Mouse (Mus musculus) urinary bladder, postnatal 25 days (tissue): ENCODE results near the gene Gpr88.
"Not testable (repeated sequence)": the region's sequence is repeated elsewhere in the genome, so short reads cannot be mapped to it uniquely, and the experiment has no call there.

Source experiments
- DNase-seq: peaks from one replicate; pipeline ENCODE4 v3.0.0; 2022; ENCODE audit warnings: low spot score

Gpr88 gene

DNA sequence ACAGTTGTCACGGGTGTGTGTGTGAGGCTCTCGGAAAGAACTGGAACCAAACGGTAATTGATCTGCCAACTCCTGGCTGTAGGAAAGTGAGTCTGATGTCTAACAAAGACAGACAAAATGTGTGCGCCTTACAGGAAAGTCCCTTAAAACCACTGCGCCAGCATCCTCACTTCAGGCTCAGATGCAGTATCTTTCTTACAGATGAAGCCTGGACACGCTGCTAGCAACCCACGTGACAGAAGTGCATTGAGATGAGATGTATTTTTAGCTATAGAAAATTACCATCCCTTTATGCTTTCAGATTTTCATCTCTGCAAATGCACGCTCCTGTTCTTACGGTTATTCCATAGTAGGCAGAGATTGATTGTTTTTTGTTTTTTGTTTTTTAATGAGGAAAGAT, 10.6 kb downstream of the Gpr88 start:
- DNase-seq = no peak

DNA sequence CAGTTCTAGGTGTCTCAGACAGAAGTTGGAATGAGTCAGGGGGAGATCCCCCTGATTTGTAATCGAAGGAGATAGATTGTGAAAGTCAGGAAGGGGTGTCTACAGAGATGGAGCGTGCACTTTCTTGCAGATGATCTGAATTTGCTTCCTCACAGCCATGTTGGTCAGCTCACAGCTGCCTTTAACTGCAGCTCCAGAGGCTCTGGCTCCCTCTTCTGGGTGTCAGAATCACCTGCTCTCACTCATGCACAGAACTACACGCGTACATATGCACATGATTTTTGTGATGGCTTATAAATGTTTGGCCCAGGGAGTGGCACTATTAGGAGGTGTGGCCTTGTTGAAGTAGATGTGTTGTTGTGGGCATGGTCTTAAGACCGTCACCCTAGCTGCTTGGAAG, 15.8 kb downstream of the Gpr88 start:
- no peak for DNase-seq

DNA sequence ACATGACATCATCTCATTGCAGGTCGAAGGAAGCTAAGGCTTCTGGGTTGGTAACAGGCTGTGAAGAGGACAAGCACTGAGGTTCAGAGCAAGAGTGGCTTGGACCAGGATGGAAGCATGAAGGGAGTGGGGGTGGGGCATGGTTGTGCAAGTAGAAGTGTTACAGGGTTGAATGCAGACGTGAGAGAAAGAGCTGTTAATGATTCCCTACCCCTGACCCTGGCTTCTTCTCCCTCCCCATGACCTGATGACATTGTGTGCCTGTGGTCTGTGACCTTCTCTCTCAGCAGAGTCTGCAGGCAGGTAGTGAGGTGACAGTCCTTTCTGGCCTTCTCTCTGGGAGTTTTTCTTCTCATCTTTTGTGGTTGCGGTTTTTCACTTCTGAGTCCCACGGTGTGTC, 16.4 kb downstream of the Gpr88 start:
- no peak for DNase-seq

DNA sequence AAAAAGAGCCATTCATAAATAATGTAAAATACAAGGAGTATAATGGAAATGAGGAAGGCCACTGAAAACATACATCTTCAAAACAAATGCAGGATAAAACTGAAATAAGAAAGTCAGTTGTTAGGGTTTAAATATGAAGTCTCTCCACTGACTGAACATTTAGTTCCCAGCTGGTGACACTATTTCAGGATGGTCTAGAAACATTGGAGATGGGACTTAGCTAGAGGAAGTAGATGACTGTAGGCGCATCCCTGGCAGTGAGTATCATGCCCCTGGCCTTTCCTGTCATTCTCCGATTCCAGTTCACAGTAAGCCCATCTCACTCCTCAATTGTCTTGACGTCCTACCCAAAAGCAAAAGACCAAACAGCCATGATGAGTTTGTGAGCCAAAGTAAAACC, 19.8 kb downstream of the Gpr88 start:
- DNase-seq = no peak

DNA sequence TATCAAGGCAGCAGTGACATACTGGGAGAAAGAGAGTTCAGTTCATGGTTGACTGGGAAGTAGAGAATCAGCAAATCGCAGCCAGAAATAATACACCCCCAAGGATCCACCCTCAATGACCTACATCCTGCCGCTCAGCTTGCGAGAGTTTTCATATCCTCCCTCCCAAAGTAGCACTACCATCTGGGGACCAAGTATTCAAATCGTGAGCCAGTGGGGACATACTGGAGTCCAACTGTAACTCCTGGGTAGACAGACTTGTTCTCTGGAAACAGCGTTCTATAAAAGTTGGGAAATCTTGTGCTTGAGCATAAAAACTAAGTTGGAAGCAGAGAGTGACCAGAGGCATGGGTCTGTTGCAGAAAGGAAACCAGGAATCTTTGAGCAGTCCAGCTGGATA, 20.5 kb downstream of the Gpr88 start:
- DNase-seq = no peak

DNA sequence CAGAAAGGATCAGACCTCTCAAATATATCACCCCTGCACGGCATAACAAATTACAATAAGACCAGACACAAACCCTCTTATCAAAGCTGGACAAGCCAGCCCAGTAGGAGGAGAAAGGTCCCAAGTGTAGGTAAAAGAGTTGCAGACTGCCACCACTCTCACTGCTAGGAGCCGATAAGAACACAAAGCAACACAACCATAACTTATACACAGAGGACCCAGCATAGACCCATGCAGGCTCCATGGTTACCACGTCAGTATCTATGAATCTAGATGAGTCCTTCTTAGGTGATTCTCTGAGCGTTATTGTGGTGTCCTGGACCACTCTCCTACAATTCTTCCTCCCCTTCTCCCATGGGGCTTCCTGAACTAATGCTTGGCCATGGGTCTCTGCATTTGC, 24.0 kb downstream of the Gpr88 start:
- no peak for DNase-seq

DNA sequence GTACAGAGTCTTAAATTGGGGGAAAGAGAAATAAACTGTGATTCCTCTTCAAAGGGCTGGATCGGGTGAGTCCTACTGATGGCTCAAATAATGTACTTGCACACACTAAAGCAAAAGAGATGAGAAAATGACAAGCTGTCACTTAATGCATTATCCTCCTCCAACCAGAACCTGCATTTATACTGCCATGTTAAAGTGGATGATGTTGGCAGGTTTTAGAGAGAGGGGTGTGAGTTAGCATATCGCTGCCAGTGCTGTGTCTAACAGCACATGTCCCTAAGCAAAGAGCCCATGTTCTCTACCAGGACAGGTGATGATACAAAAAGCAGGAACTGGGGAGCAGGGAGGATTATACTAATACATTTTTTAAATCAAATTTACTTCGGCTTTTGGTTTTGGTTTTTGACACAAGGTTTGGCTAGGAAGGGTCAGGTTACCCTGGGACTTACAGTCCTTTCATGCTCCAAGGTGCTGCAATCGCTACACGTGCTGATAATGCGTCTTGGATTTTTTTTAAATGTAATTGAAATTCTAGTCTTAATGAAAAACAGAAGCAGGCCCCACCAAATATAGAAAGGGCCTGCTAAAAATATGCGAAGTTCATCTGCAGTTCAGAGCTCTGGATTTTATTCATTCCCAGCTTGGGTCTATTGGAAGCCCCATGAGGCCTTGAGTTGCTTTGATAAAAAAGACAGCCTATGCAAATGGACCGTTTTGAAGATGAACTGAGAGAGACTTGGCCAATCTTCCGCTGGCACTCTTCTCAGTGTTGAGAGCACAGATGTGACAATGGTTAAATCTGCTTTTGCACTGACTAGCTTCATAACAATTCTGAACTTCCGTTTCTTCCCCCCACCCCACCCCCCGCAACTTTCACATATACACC, 24.7 kb downstream of the Gpr88 start:
- DNase-seq = no peak

DNA sequence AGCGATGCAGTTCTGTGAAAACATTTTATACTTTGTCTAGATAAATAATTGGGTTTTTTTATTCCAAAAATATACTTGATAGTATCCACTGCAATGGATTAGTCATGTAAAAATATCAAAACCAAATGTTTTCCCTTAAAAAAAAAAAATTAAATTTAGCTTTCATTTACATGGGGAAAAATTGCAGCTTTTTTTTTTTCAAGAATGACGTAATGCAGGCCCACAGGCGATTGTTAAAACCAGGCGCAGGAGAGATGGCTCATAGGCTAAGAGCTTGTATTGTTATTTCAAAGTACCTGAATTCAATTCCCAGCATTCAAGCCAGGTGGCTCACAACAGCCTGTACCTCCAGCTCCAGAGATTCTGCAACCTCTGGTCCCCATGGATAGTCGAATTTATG, 25.9 kb downstream of the Gpr88 start:
- DNase-seq = no peak

DNA sequence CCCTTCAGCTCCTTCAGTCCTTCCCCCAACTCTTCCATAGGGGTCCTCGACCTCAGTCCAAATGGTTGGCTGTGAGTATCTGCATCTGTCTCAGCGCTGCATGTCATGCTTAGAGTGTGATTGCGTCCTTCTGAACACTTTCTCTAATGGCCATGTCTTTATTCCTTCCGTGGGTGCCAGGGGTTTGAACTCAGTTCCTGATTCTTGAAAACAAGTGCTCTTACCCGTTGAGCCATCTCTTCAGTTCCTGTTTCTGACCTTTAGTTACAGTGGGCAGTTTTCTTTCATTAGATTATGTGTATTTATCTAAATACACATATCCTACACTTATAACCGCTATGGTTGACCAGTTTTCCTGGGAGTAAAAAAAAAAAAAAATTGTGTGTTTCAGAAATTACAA, 26.4 kb downstream of the Gpr88 start:
- no peak for DNase-seq

DNA sequence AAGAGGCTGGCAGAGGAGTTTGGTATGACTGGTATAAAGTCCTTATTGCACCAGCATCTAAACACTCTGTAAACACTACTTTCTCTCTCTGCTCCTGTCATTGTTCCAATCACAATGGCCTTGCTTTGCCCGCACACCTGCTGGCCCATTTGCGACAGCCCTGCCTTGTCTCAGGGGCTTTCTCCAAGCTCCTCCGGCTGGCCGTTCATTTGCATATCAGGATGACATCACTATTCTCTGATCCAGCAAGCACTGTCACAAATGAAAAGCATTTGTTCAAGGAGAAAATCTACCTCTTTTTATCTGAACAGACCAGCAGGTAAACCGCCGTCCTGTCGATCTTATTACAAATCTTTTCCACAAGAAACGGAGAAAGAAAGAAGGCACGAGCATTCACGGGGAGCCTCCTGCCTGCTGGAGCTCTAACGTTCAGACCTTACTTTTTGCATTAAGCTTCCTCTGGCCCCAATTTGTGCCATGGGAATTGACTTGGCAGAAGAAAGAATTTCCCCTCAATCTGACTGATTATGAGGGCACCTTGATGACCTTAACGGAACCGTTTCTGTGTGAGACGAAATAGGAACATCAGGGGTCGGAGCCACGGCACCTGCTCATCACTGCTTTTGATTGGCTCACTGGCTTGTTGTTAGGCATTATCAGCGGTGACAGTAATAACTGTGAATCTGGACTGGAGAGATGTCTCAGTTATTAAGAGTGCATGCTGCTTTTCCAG, 30.6 kb downstream of the Gpr88 start:
- no peak for DNase-seq

DNA sequence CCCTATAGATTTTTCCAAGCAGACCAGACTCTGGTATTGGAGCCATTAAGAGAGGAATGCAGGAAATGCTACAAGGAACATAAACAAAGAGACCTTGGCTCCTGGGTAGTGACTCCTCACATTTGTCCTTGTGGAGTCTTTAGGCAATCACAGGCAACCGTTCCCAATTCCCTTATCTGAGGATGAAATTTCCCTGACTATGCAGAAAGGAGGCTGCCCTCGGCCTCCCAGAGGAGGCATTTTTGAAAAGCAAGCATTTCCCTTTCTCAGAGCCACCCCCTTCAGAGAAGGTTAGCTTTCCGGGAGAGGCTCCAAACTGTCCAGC, 31.7 kb downstream of the Gpr88 start:
- no peak for DNase-seq

DNA sequence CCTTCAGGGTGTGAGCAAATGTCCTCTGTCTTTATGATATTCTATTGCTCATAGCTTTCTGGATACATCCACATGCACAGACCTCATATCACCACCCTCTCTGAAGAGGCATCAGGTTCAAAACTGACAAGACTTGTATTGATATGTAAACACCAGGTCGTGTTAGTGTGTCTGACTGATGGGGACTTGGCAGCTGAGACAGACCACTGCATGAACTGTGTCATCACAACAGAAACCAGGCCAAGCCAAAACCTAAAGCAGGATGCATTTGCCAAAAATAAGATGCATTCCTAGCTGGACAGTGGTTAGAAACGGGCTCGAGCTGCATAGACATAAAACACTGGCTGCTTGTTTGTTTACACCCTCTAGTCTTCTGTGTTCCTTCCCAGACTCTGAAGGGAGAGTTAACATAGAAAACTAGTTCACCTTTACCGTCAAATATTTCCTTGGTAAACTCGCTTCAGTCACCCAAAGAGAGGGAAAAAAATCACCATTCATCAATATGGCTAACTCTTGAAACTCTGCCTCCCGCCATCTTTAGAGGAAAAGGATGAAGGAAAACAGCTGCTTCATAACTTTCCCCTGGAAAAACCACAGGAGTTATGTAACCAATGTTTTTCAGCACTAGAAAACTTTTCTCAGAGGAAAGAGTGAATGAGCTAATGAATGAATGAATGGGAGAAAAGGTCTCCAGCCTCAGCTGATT, 32.2 kb downstream of the Gpr88 start:
- DNase-seq = no peak

DNA sequence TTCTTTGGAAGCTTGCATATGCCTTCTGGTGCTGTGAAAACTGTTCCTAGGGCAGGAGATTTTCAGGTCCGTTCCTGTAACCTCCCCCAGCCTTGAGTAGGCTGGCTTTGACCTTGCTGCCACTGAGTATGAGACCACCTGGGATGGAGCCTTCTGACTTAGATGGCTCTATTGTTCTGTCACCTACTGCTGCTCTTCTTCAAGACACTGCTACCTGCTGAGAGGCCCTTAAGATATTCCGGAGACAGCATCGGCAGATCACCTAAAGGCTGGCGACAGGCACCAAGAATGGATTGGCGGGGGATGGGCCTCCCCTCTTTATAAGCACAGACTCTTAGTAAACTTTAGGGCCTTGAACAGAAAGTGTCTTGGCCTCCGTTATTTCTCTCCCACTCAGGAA, 35.9 kb downstream of the Gpr88 start:
- not testable (repeated sequence) for DNase-seq

DNA sequence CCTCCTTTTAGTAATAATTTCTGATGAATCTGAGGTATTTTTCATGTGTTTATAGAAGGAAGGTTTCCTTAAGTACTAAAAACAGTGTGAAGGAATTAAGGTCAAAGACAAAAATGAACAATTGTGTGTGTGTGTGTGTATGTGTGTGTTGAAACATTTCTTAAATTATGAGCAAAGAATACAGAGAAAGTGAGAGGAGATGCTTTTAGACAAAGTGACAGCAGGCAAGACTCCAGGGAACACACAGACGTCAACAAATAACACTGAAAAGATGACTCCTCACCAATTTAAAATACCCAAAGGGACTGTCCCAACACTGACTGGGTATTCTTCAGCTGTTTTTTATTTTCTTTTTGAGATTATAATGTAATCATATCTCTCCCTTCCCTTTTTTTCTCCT, 37.0 kb downstream of the Gpr88 start:
- no peak for DNase-seq

DNA sequence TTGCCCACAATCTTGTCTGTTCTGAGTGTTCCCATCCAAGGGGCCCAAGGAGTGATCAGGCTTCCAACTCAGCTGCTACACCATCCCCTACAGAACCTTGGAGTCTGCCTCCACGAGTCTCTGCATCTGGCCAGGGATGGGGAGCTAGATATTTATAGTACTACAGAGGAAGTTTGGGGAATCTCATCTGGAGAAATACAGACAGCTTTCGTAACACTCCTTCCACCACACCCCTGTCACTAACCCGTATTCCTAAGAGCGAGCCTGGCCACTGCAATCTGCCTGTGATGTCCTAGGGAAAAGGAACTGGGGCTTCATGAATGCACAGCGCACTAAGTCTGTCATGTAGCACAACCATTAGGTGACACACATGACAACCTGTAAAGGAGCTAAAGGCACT, 41.7 kb downstream of the Gpr88 start:
- DNase-seq = no peak

DNA sequence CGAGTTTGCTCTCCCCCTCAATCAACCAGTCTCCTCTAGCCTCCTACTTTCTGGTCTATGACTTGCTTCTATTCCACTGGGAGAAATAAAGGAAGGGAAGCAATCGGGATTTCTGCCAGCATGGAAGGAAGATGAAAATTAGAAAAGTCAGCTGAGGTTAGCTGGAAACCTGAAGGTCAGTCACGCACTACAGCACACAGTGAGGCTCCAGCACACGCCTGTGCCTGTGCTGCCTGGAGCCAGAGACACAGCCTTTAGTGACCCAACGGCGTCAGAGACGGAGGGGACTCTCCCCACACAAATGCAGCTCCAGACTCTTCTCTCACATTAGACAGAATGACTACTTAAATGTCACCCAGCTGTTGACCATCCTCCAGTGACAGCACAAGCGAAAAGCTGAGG, 42.6 kb downstream of the Gpr88 start:
- no peak for DNase-seq

DNA sequence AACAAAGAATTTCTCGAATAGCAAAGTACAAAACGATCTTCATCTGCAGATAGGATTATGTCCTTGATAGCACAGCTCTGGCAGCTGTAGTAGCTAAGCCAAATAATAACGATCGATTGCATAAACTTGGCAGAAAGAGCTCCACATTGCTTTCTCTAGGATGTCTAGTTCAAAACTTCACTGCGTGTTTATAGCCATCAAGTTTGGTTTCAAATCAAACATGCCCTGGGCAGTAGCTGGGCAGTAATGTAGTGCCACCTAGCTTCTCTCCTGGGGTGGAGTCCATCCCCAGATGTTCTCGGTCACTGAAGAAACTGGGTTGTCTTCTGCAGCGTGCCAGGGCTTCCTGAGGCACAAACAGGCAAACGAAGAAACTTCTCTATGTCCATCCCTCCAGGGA, 44.1 kb downstream of the Gpr88 start:
- DNase-seq = no peak

DNA sequence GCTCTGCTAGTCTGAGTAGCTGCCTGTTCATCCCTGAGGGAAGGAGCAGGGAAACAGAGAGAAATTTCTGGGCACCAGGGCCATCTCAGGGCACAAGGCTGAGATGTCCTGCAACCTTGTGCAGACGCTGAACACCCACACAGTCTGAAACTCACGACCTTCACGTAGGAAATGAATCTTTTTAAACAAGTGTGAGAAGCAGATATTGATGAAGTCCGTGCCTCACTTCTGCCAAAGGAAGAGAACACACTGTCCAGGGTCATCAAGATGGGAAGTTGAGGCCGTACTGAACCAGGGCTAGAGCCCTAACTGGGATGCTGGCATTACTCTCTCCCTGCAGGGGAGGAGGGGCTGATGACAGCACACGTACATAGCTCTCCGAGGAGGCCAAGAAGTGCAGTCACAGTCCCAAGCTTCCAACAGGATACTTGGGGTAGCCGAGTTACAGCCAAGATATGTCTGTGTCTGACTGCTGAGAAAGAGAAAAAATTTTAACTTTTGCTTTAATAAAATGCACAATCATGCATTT, 46.9 kb downstream of the Gpr88 start:
- DNase-seq = no peak

DNA sequence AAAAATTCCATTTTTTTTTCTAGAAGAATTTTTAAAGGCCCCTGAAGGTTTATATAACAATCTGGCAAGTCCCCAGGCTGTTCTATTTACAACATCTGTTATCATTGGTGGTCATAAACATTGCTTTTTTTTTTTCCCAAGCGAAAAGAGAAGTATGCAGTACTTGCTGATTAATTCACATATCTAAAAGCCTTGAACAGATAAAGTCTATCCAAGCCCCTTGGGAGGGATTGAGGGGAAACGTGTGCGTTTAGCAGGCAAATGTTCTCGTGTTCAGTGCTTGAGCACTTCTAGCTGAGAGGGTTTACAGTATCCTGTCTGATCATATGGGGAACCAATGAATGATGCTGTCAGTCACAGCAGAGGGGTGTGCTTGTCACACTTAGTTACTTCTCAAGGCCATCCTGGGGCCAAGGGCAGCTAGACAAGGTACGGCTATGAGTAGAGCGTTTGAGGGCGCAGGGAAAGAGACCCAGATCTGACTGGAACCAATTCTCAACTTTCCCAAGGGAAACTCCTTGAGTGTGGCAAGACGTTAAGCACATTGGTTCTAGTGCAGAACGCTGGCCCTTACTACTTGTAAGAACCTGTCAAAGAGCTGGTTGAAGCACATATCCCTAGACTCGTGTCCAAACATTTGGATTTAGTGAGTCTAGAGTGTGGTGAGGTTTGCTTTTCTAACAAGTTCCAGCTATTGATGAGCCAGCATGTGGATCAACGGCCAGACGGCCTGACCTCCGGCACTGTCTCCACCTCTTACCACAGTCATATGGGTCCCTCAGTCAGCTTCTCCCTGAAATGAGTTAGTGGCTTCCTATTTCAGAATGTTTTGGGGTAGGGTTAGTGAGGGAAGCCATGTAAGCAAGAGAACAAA, 47.7 kb downstream of the Gpr88 start:
- DNase-seq = no peak

DNA sequence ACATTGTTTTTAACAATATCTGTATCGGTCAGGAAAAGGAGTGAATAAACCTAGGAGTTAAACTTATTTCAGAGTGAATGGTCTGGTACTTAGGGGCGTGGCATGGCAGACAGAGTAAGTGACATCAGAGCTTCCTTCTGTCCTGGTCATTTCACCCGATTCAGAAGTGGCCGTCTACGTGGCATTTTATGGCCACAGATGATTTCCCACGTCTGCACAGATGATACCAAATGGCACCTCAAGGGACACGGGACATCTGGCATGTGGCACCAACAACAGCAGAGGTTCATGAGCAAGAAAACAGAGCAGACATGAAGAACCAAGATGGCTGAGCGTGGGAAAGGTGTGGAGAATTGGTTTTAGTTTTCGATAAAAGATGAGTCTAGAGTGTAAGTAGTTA, 48.7 kb downstream of the Gpr88 start:
- no peak for DNase-seq

DNA sequence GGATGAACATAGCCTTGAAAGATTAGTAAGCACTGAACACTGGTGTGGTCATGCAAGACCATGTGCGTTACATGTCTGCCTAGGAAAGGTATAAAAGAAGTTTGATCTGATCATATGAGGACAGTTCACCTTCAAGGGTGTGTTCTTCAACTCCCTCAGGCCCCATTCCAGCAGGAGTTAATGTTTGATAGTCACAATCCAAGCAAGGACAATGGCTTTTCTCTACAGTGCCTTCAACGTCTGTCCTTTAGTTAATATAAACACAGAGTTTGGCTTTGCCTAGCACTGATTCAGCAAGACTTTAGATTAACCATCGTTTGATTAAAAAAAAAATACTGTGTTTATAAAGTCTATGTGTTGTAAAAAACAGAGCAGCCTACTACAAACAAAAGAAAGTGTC, 49.4 kb downstream of the Gpr88 start:
- no peak for DNase-seq

DNA sequence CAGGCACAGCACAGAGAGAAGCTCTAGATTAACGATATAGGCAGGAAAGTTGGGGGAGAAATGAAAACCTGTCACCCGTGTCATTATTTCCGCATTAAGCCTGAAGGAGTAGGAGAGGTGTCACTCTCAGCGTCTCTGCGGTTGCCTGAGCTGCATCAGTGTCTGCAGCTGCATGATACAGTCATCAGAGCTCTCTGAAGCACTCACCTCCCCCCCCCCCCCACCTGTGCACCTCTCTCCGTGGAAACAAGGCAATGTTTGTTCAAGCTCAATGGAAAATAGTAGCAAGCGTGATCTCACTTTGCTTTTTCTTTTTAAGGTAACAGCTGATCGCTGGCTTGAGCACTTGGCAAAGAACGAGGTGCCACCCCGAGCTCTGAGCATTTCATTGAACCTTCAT, 53.2 kb downstream of the Gpr88 start:
- no peak for DNase-seq
